Mouse (Mus musculus) frontal cortex, postnatal 25 days (tissue): Measurements from ENCODE around the gene Natd1.

ENCODE experiments used
- DNase-seq, 2 experiments: peaks; one replicate each; pipeline ENCODE4 v3.0.0; 2022; ENCODE audit warnings: low spot score in 2 of 2

The Natd1 gene

GRCm38 (mm10) chr11:60931869-60932481 lies 17.4 kb upstream of the Natd1 start, which contains the start of gene Map2k3:
Map2k3 (plus strand) TSS chr11:60932033.
- peak; percentile 80 to 90 for DNase-seq

GRCm38 (mm10) chr11:60931282-60931868 lies 16.8 kb upstream of the Natd1 start:
- peak in 1 of 2 experiments; percentile 12 for DNase-seq

GRCm38 (mm10) chr11:60930724-60931281 lies 16.3 kb upstream of the Natd1 start:
- no peak for DNase-seq

- peak; percentile 80 to 85 for DNase-seq
These were observed 12.7 kb upstream of the Natd1 start for GRCm38 (mm10) chr11:60927264-60927663.

GRCm38 (mm10) chr11:60924981-60925380 lies 10.4 kb upstream of the Natd1 start:
- no peak for DNase-seq

GRCm38 (mm10) chr11:60924498-60924897 lies 9.9 kb upstream of the Natd1 start:
- no peak for DNase-seq

GRCm38 (mm10) chr11:60922964-60923363 lies 8.4 kb upstream of the Natd1 start:
- no peak for DNase-seq

- DNase-seq = no peak
These were observed 7.6 kb upstream of the Natd1 start for GRCm38 (mm10) chr11:60922195-60922594.

GRCm38 (mm10) chr11:60920021-60920420 lies 5.5 kb upstream of the Natd1 start:
- no peak for DNase-seq

- no peak for DNase-seq
These were observed 651 bp upstream of the Natd1 start for GRCm38 (mm10) chr11:60915201-60915600.

- DNase-seq = peak; percentile 83 to 84
These were observed 1.0 kb downstream of the Natd1 start for GRCm38 (mm10) chr11:60913301-60914196.

GRCm38 (mm10) chr11:60912525-60912973 lies 2.0 kb downstream of the Natd1 start:
- DNase-seq = no peak

GRCm38 (mm10) chr11:60909626-60910025 lies 4.9 kb downstream of the Natd1 start:
- no peak for DNase-seq

- DNase-seq = no peak
These were observed 6.5 kb downstream of the Natd1 start for GRCm38 (mm10) chr11:60908073-60908472.

GRCm38 (mm10) chr11:60906449-60906848 lies 8.1 kb downstream of the Natd1 start:
- no peak for DNase-seq

GRCm38 (mm10) chr11:60905407-60906120 lies 9.0 kb downstream of the Natd1 start:
- no peak for DNase-seq

GRCm38 (mm10) chr11:60903661-60904061 lies 10.9 kb downstream of the Natd1 start:
- no peak for DNase-seq

GRCm38 (mm10) chr11:60902486-60902885 lies 12.1 kb downstream of the Natd1 start:
- no peak for DNase-seq

GRCm38 (mm10) chr11:60902001-60902400 lies 12.5 kb downstream of the Natd1 start:
- DNase-seq = no peak

GRCm38 (mm10) chr11:60895915-60896314 lies 18.6 kb downstream of the Natd1 start:
- DNase-seq = no peak

GRCm38 (mm10) chr11:60890744-60891143 lies 23.8 kb downstream of the Natd1 start:
- no peak for DNase-seq
